Mouse (Mus musculus) stomach, embryonic 14.5 days (tissue): ENCODE measurements around the gene Mei4. TPM values are rescaled to one million over a fixed set of nuclear protein-coding genes. Genes with fewer than 3 reads are reported as not detected.

Source experiments
- ATAC-seq: fragments of 200-750 bp; cut with Nextera tagmentation; 2 replicates; pipeline ENCODE4 v1.8.0; 2017; ENCODE audit warnings: low read depth, moderate TSS enrichment; ENCODE audit not compliant: insufficient number of reproducible peaks, insufficient read depth, low FRiP score
- H3K27ac ChIP-seq: fragments of 300-500 bp; sonication (generic); 2 replicates; pipeline ENCODE4 v1.5.1; 2014; ENCODE audit warnings: mild to moderate bottlenecking, low read length, moderate library complexity, mixed read lengths
- H3K27me3 ChIP-seq: fragments of 300-500 bp; sonication (generic); 2 replicates; pipeline ENCODE4 v1.6.1; 2014; ENCODE audit warnings: low read length, control low read depth, mixed read lengths; ENCODE audit not compliant: control insufficient read depth, insufficient read depth
- H3K36me3 ChIP-seq: fragments of 300-500 bp; sonication (generic); 2 replicates; pipeline ENCODE4 v1.6.1; 2014; ENCODE audit warnings: mild to moderate bottlenecking, control low read depth, low read length, moderate library complexity, mixed read lengths; ENCODE audit not compliant: control insufficient read depth, insufficient read depth
- H3K4me1 ChIP-seq: fragments of 300-500 bp; sonication (generic); 2 replicates; pipeline ENCODE4 v1.6.1; 2014; ENCODE audit warnings: low read length, control low read depth, mixed read lengths; ENCODE audit not compliant: control insufficient read depth, insufficient read depth
- H3K4me2 ChIP-seq: fragments of 300-500 bp; sonication (generic); replicated peaks from 2 replicates; pipeline ENCODE4 v1.6.1; 2014; ENCODE audit warnings: low read depth, low read length, control low read depth
- H3K4me3 ChIP-seq: fragments of 300-500 bp; sonication (generic); 2 replicates; pipeline ENCODE4 v1.5.1; 2014; ENCODE audit warnings: low read depth, low read length, control low read depth
- H3K9ac ChIP-seq: fragments of 300-500 bp; sonication (generic); replicated peaks from 2 replicates; pipeline ENCODE4 v1.6.1; 2014; ENCODE audit warnings: low read depth, mild to moderate bottlenecking, control low read depth, low read length, moderate library complexity, mixed read lengths
- H3K9me3 ChIP-seq: fragments of 300-500 bp; sonication (generic); 2 replicates; pipeline ENCODE4 v1.6.1; 2016; ENCODE audit warnings: low read depth, low read length, control low read depth; ENCODE audit not compliant: control insufficient read depth
- WGBS: fragments of 180-500 bp; shearing (Covaris S2); extraction: QIAGEN DNeasy Blood & Tissue Kit; methylation state at CpG from one replicate; pipeline ENCODE4 v1.1.7; 2014; 5-methylcytosine and 5-hydroxymethylcytosine counted together
- polyA plus RNA-seq: library from polyadenylated mRNA; unstranded; fragments of >200 nt; fragmentation: Nextera tagmentation; extraction: Ambion mirVana; gene quantifications from 2 replicates; pipeline ENCODE4 v1.2.1, GENCODE M21; 2014

Mei4 gene
- polyA plus RNA-seq, 1 experiment from 2014 or later: 2.7 TPM

DNA sequence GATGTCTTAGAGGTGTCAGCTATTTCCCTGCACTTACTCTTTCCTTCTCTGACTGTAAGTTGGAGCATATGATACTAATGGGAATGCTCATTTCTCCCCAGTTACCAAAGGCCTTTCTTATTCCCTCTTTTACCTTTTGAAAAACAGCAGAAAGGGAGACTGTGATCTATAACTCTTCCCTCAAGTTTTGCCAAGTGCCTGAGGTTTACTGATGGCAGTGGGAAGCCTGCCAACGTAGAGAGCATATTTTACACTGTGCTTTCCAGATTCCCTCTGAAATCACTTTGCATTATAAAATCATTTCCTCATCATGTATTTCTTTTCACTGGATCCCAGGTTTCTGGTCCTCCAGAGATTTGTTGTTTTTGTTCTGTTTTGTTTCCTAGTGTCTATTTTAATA is 354.5 kb downstream of the Mei4 start:
- Histone ChIP-seq H3K4me1 (no peaks in the 10 kb centered on the region), H3K4me3 (no peak overlapping the region), H3K9me3 (no peaks in the 10 kb centered on the region; the same call in 1 of the 2 replicates), H3K9ac (no peak overlapping the region), H3K27ac (no peak overlapping the region), H3K27me3 (no peaks in the 10 kb centered on the region), H3K36me3 (no peaks in the 10 kb centered on the region), H3K4me2 (no peak overlapping the region)
- 25% methylated on average over 1 of the region's 1 CpGs for WGBS
- ATAC-seq: no peak

DNA sequence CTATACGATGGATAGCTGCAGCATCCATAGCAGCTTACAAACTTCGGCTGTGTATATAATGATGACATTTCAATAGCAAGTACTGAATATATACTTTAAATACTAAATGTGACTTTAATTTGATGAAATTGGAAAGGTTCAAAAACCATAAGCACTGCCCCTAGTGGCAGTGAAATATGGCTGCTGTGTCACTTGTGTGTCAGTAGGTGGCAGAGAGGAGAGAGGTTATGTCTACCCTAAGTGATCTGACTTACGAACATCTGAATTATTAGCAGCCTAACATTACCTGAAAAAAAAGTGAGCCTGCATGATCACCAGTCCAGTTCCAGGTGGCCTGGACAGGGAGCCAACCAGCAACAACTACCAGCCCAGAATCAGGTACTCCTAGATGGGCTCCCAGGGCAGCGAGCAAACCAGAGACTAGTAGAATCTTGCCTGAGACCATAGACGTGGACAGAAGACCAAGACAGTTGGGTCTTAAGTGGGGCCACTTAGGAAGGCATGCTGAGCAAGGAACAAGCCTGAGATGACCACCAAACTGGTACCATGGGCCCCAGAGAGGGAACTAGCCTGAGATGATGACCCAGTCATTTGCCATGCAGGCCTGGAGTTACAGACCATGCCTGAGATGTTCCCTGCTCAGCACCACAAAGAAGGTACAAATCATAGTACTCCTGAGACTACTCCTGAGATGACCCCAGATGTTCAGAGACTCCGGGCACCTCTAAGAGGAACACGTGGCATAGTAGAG is 384.4 kb downstream of the Mei4 start:
- ATAC-seq: no peak
- Histone ChIP-seq H3K9me3 (no peaks in the 10 kb centered on the region), H3K27me3 (no peaks in the 10 kb centered on the region), H3K9ac (no peak overlapping the region), H3K4me3 (no peak overlapping the region), H3K4me1 (no peaks in the 10 kb centered on the region), H3K27ac (no peak overlapping the region), H3K4me2 (no peak overlapping the region), H3K36me3 (no peaks in the 10 kb centered on the region)
- WGBS: 86% methylated on average over 7 of the region's 7 CpGs

Other genes starting within 250 kb of the Mei4 start
- gene Htr1b, start 229.8 kb upstream of the Mei4 start, polyA plus RNA-seq: 1.5 and 1.8 TPM in 2 replicates